Mouse (Mus musculus) v-Abl transformed pro-B cells (cell line): Measurements from ENCODE around the gene Ecm1.
"Not testable (repeated sequence)": the region's sequence is repeated elsewhere in the genome, so short reads cannot be mapped to it uniquely, and the experiment has no call there.

ENCODE experiments used
- in situ Hi-C, 2 experiments: fragments of 400-800 bp; cut with MboI; formaldehyde crosslinking; loops; one replicate each; pipeline ENCODE4 v1.15.1; 2025; ENCODE audit not compliant: unreplicated experiment in 2 of 2

Gene Ecm1

GRCm38 (mm10) chr3:95693821-95694807 is 45.3 kb downstream of the Ecm1 start:
- in situ Hi-C loops: no loop called here

- in situ Hi-C loops: no loop called here
These were observed 46.7 kb downstream of the Ecm1 start for GRCm38 (mm10) chr3:95692677-95693076.

GRCm38 (mm10) chr3:95690552-95690951 is 48.8 kb downstream of the Ecm1 start:
- in situ Hi-C loops: not testable (repeated sequence)

- in situ Hi-C loops: no loop called here
These were observed 49.4 kb downstream of the Ecm1 start for GRCm38 (mm10) chr3:95689940-95690339.

GRCm38 (mm10) chr3:95689171-95689915 is 50.0 kb downstream of the Ecm1 start:
- in situ Hi-C loops: no loop called here

- in situ Hi-C loops: no loop called here
These were observed 51.6 kb downstream of the Ecm1 start, which contains the start of gene Adamtsl4 for GRCm38 (mm10) chr3:95687524-95688421. Gene Adamtsl4 (minus strand): TSS chr3:95687917.

- in situ Hi-C loops: no loop called here
These were observed 52.2 kb downstream of the Ecm1 start for GRCm38 (mm10) chr3:95687168-95687523.

GRCm38 (mm10) chr3:95686492-95687167 is 52.7 kb downstream of the Ecm1 start:
- in situ Hi-C loops: no loop called here

- in situ Hi-C loops: no loop called here
These were observed 53.7 kb downstream of the Ecm1 start for GRCm38 (mm10) chr3:95685701-95686100.

- in situ Hi-C loops: no loop called here
These were observed 54.1 kb downstream of the Ecm1 start for GRCm38 (mm10) chr3:95685301-95685700.

- in situ Hi-C loops: loop anchor here in 1 of 2 experiments (5.0 kb wide), 1 partner anchor 48 kb away; no protein-coding TSS in a partner anchor
These were observed 54.5 kb downstream of the Ecm1 start for GRCm38 (mm10) chr3:95684846-95685245.
